Mouse (Mus musculus): ENCODE data around the gene Naa35. TPM values are rescaled to one million over a fixed set of nuclear protein-coding genes. Genes with fewer than 3 reads are reported as not detected.

The Naa35 gene
- polyA plus RNA-seq, 1 experiment from 2014 or later, result 154 TPM

DNA sequence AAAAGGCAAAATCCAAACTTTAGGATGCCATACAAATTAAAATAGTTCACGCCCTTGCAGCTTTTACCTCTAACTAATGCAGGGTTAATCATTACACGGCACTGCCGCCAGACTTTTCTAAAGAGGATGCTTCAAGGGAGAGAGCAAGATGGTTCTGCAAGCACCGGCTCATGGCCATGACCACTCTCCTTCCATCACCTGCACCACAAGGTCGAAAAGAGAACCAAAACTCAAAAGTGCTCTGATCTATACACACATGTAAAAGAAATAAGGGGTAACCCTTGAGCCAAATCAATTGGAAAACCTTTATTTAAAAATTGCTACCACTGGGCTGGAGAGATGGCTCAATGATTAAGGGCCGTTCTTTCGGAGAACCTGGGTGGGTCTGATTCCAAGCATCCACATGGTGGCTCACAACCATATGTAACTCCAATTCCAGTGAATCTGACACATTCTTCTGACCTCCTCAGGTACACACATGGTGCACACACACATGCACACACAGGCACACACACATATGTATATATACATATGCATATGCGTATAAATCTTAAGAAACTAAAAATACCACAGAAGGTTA, 29.4 kb upstream of the Naa35 start:
- ATAC-seq (replicated peaks), result no peak
- peak overlapping the region; percentile 83 for H3K4me2 ChIP-seq
- H3K36me3 ChIP-seq (replicated peaks), result no peaks in the 10 kb centered on the region
- peak overlapping the region; percentile 90 for H3K4me3 ChIP-seq
- peak overlapping the region; percentile 74 for H3K9ac ChIP-seq
- H3K27ac ChIP-seq, result no peak overlapping the region
- no peaks in the 10 kb centered on the region for H3K9me3 ChIP-seq
- H3K27me3 ChIP-seq (replicated peaks), result no peaks in the 10 kb centered on the region
- peaks cover 31% of the 10 kb centered on the region for H3K4me1 ChIP-seq
- WGBS, result 81% methylated on average over 8 of the region's 8 CpGs

GRCm38 (mm10) chr13:59556670-59557069, 28.4 kb upstream of the Naa35 start:
- peak; percentile 77 for ATAC-seq (replicated peaks)
- under 1% methylated on average over 42 of the region's 45 CpGs for WGBS

DNA sequence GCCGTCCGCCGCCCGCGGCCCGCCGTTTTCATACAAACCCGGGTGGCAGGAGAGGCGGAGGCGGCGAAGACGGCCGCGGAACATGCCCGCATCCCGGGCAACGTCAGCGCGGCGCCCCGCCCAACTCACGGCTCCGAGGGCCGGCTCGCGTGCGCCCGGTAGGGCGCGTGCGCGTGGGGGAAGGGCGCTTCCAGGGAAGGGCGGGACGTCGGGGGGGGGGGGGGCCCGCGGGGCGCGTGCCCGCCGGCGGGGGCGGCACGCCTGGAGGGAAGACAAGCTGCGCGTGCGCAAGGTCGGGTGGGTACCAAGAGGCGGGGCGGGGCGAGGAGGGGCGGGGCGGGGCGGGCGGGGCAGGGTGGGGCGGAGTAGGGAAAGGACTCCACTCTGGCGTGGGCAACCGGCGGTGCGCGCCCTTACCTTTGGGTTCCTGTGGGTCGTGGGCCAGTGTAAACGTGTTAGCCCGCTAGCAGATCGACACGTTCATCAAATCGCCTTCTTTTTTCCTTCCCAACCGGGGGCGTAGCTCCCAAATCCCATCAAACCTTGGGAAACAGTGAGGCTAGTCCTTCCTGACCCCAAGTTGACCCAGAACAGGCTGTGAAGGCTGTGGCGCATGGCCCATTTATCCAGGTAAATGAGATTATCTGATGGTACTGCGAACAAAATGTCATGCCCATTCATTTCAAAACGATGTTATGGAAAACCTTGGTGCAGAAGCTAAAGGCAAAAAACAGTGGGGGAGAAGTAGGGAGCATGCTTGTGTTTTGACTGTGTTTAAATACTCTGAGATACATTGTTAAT, 27.7 kb upstream of the Naa35 start:
- Histone ChIP-seq H3K4me2 (peak overlapping the region; percentile 83), H3K9me3 (no peaks in the 10 kb centered on the region), H3K36me3 (replicated peaks) (no peaks in the 10 kb centered on the region), H3K27ac (peak overlapping the region; percentile 87), H3K27me3 (replicated peaks) (no peaks in the 10 kb centered on the region), H3K4me3 (peak overlapping the region; percentile 90), H3K4me1 (peaks cover 31% of the 10 kb centered on the region), H3K9ac (peak overlapping the region; percentile 74)
- 0% methylated on average over 39 of the region's 73 CpGs for WGBS
- ATAC-seq (replicated peaks), result peak; percentile 91

More at GRCm38 (mm10) chr13:59556670-59557069, 28.4 kb upstream of the Naa35 start:
- H3K4me2 ChIP-seq, result peak overlapping the region; percentile 83
- H3K4me1 ChIP-seq, result peaks cover 31% of the 10 kb centered on the region
- H3K9ac ChIP-seq, result peak overlapping the region; percentile 74
- H3K27ac ChIP-seq, result peak overlapping the region; percentile 87
- no peaks in the 10 kb centered on the region for H3K9me3 ChIP-seq
- H3K4me3 ChIP-seq, result peak overlapping the region; percentile 90
- H3K27me3 ChIP-seq (replicated peaks), result no peaks in the 10 kb centered on the region
- H3K36me3 ChIP-seq (replicated peaks), result no peaks in the 10 kb centered on the region

GRCm38 (mm10) chr13:59558776-59559175, 26.3 kb upstream of the Naa35 start:
- no peaks in the 10 kb centered on the region for H3K36me3 ChIP-seq (replicated peaks)
- no peaks in the 10 kb centered on the region for H3K27me3 ChIP-seq (replicated peaks)
- H3K9me3 ChIP-seq, result no peaks in the 10 kb centered on the region
- H3K4me2 ChIP-seq, result no peak overlapping the region
- H3K4me3 ChIP-seq, result no peak overlapping the region
- no peak overlapping the region for H3K9ac ChIP-seq
- no peak overlapping the region for H3K27ac ChIP-seq
- WGBS, result 93% methylated on average over 5 of the region's 5 CpGs
- no peak for ATAC-seq (replicated peaks)
- peaks cover 31% of the 10 kb centered on the region for H3K4me1 ChIP-seq

DNA sequence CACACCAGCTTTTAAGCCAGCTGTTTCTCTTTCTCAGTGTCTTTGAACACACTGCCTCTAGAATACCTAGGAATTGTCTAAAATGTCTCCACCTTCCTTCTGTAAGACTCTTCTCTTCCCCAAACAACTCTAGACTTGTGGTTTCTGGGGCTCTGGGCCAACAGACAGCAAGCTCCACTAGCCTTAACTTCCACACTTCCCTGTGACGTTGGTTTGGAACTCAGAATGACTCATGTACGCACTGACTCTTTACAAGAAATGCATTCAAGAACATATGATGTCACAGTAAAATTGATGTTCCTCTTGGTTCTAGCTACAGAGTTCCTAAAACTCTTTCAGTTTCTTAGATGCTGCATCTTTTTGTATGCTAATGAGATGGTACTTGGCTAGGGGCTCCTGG, 22.6 kb upstream of the Naa35 start:
- ATAC-seq (replicated peaks), result no peak
- H3K36me3 ChIP-seq (replicated peaks), result no peaks in the 10 kb centered on the region
- H3K27ac ChIP-seq, result no peak overlapping the region
- H3K4me1 ChIP-seq, result peaks cover 8% of the 10 kb centered on the region; the same call in 1 of the 2 replicates
- no peak overlapping the region for H3K4me2 ChIP-seq
- H3K9me3 ChIP-seq, result no peaks in the 10 kb centered on the region
- no peak overlapping the region for H3K4me3 ChIP-seq
- 81% methylated on average over 2 of the region's 2 CpGs for WGBS
- no peaks in the 10 kb centered on the region for H3K27me3 ChIP-seq (replicated peaks)
- H3K9ac ChIP-seq, result no peak overlapping the region

DNA sequence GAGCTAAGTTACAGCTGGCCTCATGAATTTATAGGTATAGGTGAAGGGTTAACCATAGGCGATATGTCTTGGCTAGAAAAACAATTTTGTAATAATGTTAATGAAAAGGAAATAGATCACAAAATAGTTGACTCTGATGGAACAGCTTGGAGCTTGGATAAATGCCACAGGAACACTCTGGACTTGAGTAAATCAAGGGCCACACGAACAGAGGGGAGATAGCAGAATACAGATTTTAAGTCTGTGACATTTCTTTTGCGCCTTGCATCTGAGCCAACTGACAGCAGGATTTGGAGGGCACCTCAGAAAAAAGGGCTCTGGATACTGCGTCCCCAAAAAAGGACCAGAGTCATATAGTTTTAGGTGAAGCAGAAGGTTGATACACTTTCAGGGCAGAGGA, 20.6 kb upstream of the Naa35 start:
- 89% methylated on average over 4 of the region's 4 CpGs for WGBS
- Histone ChIP-seq H3K27me3 (replicated peaks) (no peaks in the 10 kb centered on the region), H3K4me2 (no peak overlapping the region), H3K4me3 (no peak overlapping the region), H3K27ac (no peak overlapping the region), H3K4me1 (no peaks in the 10 kb centered on the region), H3K36me3 (replicated peaks) (no peaks in the 10 kb centered on the region), H3K9ac (no peak overlapping the region), H3K9me3 (no peaks in the 10 kb centered on the region)
- ATAC-seq (replicated peaks), result no peak

GRCm38 (mm10) chr13:59564923-59565322, 20.1 kb upstream of the Naa35 start:
- Histone ChIP-seq H3K4me2 (no peak overlapping the region), H3K9me3 (no peaks in the 10 kb centered on the region), H3K27ac (no peak overlapping the region), H3K27me3 (replicated peaks) (no peaks in the 10 kb centered on the region), H3K36me3 (replicated peaks) (no peaks in the 10 kb centered on the region), H3K4me1 (no peaks in the 10 kb centered on the region), H3K9ac (no peak overlapping the region), H3K4me3 (no peak overlapping the region)
- WGBS, result 86% methylated on average over 10 of the region's 10 CpGs
- no peak for ATAC-seq (replicated peaks)

DNA sequence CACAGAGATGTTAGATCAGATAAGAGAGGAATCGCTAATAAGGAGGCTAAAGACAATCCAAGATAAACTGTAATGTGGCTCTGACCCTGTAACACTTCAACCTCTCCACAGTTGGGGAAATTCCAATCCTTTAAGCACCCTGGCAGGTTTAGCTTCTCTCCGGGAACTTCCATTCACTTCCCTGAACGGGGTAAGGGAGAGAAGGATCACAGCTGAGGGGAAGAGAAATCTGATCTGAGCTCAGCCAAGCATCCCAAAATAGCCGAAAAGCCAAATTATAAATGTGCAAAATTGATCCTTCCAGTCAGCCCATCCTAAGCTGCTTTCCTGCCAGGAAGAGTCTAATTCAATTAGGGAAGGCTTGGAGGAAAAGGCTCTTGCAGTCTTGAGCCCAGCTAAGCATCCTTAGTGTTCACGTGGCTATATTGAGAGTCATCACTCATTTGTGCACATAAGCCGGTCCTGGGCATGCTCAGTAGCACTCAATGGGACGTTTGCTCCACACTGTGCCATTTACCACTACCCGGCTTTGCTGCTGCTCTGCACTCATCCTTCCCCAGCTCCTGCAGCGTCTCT, 19.0 kb upstream of the Naa35 start:
- H3K9me3 ChIP-seq, result no peaks in the 10 kb centered on the region
- 0 out of 2 replicates have a peak, but pooled peaks have one; percentile 45 for ATAC-seq (replicated peaks)
- H3K4me2 ChIP-seq, result no peak overlapping the region
- no peaks in the 10 kb centered on the region for H3K27me3 ChIP-seq (replicated peaks)
- no peaks in the 10 kb centered on the region for H3K36me3 ChIP-seq (replicated peaks)
- 52% methylated on average over 9 of the region's 9 CpGs for WGBS
- H3K9ac ChIP-seq, result no peak overlapping the region
- no peaks in the 10 kb centered on the region for H3K4me1 ChIP-seq
- H3K4me3 ChIP-seq, result no peak overlapping the region
- 0 out of 2 replicates have a peak overlapping the region, but pooled peaks have one; percentile 6 for H3K27ac ChIP-seq

- H3K4me2 ChIP-seq, result no peak overlapping the region
- H3K27me3 ChIP-seq (replicated peaks), result no peaks in the 10 kb centered on the region
- no peak overlapping the region for H3K9ac ChIP-seq
- H3K36me3 ChIP-seq (replicated peaks), result no peaks in the 10 kb centered on the region
- WGBS, result 81% methylated on average over 6 of the region's 6 CpGs
- H3K9me3 ChIP-seq, result no peaks in the 10 kb centered on the region
- no peaks in the 10 kb centered on the region for H3K4me1 ChIP-seq
- no peak for ATAC-seq (replicated peaks)
- H3K4me3 ChIP-seq, result no peak overlapping the region
- H3K27ac ChIP-seq, result no peak overlapping the region
Measured at GRCm38 (mm10) chr13:59571107-59571506, 14.0 kb upstream of the Naa35 start.

DNA sequence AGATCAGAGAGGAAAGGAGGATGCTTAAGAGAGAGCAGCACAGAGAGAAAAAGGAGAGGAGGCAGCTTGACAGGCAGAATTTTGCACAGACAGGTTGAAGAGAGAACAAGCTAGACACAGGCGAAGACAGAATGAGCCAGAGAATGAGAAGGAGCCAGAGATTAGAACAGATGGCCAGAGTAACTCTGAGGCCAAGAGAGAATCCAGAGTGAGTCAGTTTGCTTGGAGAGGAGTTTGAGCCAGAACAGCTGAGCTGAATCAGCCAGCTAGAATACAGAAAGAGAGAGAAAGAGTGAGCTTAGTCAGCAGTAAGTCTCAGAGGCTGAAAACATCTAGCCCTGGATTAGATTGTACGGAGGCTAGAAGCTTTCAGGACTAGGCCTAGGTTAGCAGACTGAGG, 12.5 kb upstream of the Naa35 start:
- 88% methylated on average over 2 of the region's 2 CpGs for WGBS
- Histone ChIP-seq H3K4me3 (no peak overlapping the region), H3K4me1 (no peaks in the 10 kb centered on the region), H3K4me2 (no peak overlapping the region), H3K9me3 (no peaks in the 10 kb centered on the region), H3K36me3 (replicated peaks) (no peaks in the 10 kb centered on the region), H3K9ac (no peak overlapping the region), H3K27me3 (replicated peaks) (no peaks in the 10 kb centered on the region), H3K27ac (no peak overlapping the region)
- no peak for ATAC-seq (replicated peaks)

DNA sequence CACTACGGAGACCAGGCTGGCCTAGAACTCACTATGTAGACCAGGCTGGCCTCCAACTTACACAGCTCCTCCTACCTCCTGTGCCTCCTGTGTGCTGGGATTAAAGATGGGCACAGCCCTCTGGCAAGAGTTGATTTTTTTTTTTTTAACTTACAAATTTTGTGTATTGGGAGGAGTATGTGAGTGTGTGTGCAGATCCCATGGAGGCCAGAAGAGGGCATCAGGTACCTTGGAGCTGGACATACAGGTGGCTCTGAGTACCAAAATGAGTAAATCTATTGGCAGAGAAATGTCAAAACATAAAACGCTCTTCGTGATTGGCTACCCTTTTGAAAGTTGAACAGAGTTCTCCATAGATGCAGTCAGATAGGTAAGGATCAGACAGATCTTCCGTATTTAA, 4.1 kb upstream of the Naa35 start:
- peaks cover 8% of the 10 kb centered on the region for H3K4me1 ChIP-seq
- H3K9ac ChIP-seq, result no peak overlapping the region
- no peak overlapping the region for H3K4me2 ChIP-seq
- H3K27me3 ChIP-seq (replicated peaks), result no peaks in the 10 kb centered on the region
- no peaks in the 10 kb centered on the region for H3K36me3 ChIP-seq (replicated peaks)
- ATAC-seq (replicated peaks), result no peak
- whole genome bisulfite sequencing, result 92% methylated on average over 4 of the region's 4 CpGs
- H3K4me3 ChIP-seq, result no peak overlapping the region
- H3K27ac ChIP-seq, result no peak overlapping the region
- no peaks in the 10 kb centered on the region for H3K9me3 ChIP-seq

- 4% methylated on average over 9 of the region's 9 CpGs for WGBS
- ATAC-seq (replicated peaks), result peak; percentile 71
Measured at GRCm38 (mm10) chr13:59584481-59584880, 578 bp upstream of the Naa35 start.

More at GRCm38 (mm10) chr13:59584481-59584880, 578 bp upstream of the Naa35 start:
- Histone ChIP-seq H3K9ac (peak overlapping the region; percentile 54), H3K4me1 (peaks cover 30% of the 10 kb centered on the region), H3K4me2 (peak overlapping the region; percentile 93), H3K27me3 (replicated peaks) (no peaks in the 10 kb centered on the region), H3K4me3 (peak overlapping the region; percentile 70), H3K36me3 (replicated peaks) (0 out of 2 replicates have a peak, but pooled peaks cover 6% of the 10 kb centered on the region), H3K27ac (peak overlapping the region; percentile 76), H3K9me3 (no peaks in the 10 kb centered on the region)
